Mouse (Mus musculus): ENCODE data around the gene Tmigd1. TPM values are rescaled to one million over a fixed set of nuclear protein-coding genes. Genes with fewer than 3 reads are reported as not detected.

Gene Tmigd1
- not detected for total RNA-seq (2021)

GRCm38 (mm10) chr11:76901579-76902361, at the start of gene Tmigd1:
Gene Tmigd1 (plus strand): TSS chr11:76902159.
- intact Hi-C loops (cut with DNase I): no loop called here
- no peak for DNase-seq (ENCODE audit: extremely low spot score in 1 of 2, low spot score in 2 of 2)

GRCm38 (mm10) chr11:76854475-76855341, 47.3 kb upstream of the Tmigd1 start:
- intact Hi-C loops (cut with DNase I): no loop called here
- no peak for DNase-seq (ENCODE audit: extremely low spot score in 1 of 2, low spot score in 2 of 2)

DNA sequence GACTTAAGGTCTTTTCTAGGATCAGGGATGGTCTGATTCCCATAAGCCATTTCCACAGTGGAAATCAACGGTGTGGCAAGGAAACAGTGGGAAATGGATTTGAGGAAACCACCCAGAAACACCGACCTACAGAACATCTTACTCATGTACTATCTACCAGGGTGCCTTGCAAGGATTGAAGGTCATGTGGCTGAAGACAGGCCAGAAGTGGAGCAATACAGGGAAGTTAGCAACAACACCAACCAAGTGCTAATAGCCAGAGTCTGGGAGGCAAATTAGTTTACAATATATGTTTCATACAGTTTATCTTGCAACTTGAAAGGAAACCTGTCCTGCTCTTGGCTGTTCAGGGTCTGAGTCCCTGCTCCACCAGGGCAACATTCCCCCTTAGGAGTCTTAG, 45.4 kb upstream of the Tmigd1 start:
- DNase-seq (ENCODE audit: extremely low spot score in 1 of 2, low spot score in 2 of 2): no peak
- intact Hi-C loops (cut with DNase I): no loop called here

GRCm38 (mm10) chr11:76857111-76857510, 44.8 kb upstream of the Tmigd1 start:
- no peak for DNase-seq (ENCODE audit: extremely low spot score in 1 of 2, low spot score in 2 of 2)
- intact Hi-C loops (cut with DNase I): no loop called here

DNA sequence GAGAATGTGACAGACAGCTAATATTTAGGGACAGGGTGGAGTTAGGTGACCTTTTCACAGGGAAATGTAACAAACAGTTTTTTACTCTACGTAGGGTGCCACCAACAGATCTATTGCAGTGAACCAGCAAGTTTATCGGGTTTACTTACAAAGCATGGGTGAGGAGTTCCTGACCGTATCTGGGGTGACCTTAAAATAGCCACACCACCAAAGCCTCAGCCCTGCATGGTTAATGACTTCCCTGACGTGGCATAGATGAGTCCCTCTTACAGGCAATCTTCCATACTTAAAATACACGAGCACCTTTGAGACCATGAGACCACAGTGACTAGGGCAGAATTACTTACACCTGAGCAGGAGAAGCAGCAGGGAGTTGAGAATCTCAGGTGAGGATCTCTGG, 43.2 kb upstream of the Tmigd1 start:
- DNase-seq (ENCODE audit: extremely low spot score in 1 of 2, low spot score in 2 of 2): no peak
- intact Hi-C loops (cut with DNase I): no loop called here

- intact Hi-C loops (cut with DNase I): no loop called here
- DNase-seq (ENCODE audit: extremely low spot score in 1 of 2, low spot score in 2 of 2): no peak
Observed at GRCm38 (mm10) chr11:76859261-76859660, 42.7 kb upstream of the Tmigd1 start.

DNA sequence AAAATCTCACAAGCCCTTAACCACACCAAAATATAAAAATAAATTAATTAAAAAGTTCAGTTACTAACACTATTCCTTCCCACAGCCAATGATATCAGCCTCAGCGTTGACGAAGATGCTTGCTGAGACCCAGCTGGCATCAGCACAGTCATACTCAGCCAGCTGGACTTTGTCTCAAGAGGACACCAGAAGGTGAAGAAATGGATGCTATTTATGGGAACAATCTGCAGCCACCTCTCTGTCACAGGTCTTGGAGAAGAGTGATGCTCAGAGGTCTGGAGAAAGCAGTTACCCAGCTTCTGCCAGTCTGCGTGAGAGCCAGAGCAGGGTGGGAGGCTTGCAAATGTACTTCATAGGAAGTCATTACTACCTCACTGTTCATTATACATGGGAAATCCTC, 40.8 kb upstream of the Tmigd1 start:
- intact Hi-C loops (cut with DNase I): no loop called here
- DNase-seq (ENCODE audit: extremely low spot score in 1 of 2, low spot score in 2 of 2): no peak

DNA sequence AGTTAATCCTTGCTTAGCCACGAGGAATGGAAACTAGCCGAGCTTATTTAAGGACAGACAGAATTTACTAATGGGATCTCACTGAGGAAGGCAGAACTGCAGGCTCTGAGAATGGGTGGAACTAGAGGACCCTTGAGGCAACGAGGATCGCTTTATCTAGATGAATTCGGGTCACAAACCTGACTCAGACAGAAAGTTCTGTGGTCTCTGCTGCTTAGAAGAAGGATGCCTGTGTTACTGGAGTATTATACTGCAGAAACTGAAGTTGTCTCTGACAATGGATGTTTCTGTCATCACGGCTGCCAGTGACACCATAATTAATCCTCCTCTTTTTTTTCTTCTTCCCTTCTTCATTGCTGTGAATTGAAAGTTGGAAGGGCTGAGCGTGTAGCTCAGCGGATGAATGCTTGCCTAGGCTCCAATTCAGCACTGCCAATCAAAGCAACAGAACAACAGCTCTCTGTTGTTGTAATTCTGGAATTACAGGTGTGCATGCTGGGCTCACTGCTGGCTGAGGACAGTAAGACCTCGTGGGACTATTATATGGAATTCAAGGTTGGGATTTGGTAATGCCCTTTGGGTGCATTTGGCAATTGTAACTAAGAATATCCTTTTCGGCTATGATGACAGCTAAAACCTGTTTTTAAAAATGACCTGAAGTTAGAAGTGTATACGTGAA, 29.3 kb upstream of the Tmigd1 start:
- intact Hi-C loops (cut with DNase I): no loop called here
- no peak for DNase-seq (ENCODE audit: extremely low spot score in 1 of 2, low spot score in 2 of 2)

GRCm38 (mm10) chr11:76873865-76874264, 28.1 kb upstream of the Tmigd1 start:
- DNase-seq (ENCODE audit: extremely low spot score in 1 of 2, low spot score in 2 of 2): no peak
- intact Hi-C loops (cut with DNase I): no loop called here

DNA sequence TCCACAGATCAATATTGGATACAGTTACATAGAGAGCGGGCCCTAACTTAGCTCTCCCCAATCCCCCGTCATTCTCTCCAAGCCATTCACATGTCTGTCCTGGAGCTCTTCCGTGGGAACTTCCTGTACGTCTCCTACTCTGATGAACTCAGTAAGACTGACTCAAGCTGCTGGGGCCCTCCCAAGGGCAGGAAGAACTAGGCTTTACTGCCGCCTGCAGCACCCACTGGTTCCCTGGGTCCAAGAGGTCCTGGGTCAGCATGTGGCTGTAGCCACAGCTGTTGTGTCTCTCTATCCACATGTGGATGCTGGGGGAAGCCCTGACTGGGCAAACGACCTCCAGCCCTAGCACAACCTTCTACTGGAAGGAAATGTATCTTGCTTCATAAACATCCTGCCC, 27.2 kb upstream of the Tmigd1 start:
- DNase-seq (ENCODE audit: extremely low spot score in 1 of 2, low spot score in 2 of 2): no peak
- intact Hi-C loops (cut with DNase I): no loop called here

DNA sequence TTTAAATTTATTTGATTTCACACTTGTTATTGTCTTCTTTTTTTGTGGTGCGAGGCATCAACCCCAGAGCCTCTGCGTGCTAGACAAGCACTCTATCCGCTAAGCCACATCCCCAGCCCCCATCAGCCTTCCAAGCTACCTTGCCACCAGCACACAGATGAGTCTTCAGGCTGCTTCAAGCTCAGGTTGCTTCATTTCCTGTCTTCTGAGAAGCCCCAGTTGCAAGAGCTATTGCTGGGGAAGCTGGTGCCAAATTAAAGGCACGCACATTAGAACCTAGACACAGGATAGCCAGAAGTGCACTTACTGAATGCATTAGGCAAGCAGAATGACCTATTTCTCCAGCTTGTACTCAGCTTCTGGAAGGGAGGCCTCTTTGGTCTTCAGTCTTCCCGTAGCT, 22.1 kb upstream of the Tmigd1 start:
- intact Hi-C loops (cut with DNase I): no loop called here
- DNase-seq (ENCODE audit: extremely low spot score in 1 of 2, low spot score in 2 of 2): no peak

DNA sequence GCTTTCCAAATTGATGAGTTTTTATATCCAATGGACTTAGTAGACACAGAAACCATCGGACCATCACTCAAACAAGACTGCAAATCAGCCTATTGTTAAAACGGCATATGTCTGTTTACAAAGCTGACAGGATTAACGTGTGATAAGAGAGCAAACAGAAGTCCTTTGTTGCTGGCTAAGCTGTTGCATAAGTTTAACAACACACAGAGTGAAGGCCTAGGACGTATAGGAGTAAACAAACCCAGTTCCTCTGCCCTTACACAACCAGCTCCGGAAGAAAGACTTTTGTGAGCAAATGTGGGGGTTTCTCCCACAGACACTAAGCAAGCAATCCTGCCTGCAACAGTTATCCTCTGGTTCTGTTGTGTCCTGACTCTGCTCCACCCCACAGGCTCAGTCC, 17.5 kb upstream of the Tmigd1 start:
- intact Hi-C loops (cut with DNase I): no loop called here
- no peak for DNase-seq (ENCODE audit: extremely low spot score in 1 of 2, low spot score in 2 of 2)

DNA sequence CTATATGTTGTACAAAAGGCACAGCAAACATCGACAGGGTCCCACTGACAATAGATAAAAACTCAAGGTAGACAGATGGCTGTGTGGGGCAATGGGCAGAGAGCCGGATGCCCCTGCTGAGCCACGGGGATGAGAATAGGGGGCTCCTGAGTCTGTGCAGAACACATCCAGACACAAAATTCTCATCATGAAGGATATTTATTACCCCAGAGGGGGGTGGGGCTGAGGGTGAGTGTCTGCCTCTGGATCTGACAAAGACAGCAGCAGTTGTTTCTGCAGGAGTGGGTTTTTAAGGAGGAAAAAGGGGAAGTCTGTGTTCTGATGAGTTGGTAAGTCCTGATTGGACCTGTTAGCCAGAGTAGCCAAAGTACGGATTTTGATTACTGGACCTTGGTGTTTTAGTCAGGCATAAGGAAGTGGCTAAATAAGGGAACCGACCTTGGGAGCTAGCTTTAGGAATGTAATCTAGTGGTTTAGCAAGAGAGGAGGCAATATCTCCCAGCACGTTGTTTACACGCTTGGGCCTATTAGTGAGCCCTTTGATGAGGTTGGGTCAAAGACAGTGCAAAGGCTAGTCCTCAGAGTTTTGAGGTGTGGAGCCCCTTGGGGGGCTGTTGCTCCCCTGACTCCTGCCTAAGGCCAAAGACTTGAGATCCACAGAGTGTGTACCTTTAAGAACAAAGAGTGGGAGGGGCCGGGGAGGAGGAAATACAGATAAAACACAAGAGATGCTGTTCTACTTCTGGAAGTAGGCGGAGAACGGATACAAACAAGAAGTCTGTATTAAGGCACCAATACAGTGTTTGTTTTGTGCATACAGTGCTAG, 12.4 kb upstream of the Tmigd1 start:
- intact Hi-C loops (cut with DNase I): loop anchor here (5.0 kb wide), 1 partner anchor 102 kb away; no protein-coding TSS in a partner anchor
- DNase-seq (ENCODE audit: extremely low spot score in 1 of 2, low spot score in 2 of 2): peak in 1 of 2 experiments; percentile 42

GRCm38 (mm10) chr11:76891171-76891570, 10.8 kb upstream of the Tmigd1 start:
- intact Hi-C loops (cut with DNase I): loop anchor here (5.0 kb wide), 1 partner anchor 104 kb away; no protein-coding TSS in a partner anchor
- DNase-seq (ENCODE audit: extremely low spot score in 1 of 2, low spot score in 2 of 2): no peak

DNA sequence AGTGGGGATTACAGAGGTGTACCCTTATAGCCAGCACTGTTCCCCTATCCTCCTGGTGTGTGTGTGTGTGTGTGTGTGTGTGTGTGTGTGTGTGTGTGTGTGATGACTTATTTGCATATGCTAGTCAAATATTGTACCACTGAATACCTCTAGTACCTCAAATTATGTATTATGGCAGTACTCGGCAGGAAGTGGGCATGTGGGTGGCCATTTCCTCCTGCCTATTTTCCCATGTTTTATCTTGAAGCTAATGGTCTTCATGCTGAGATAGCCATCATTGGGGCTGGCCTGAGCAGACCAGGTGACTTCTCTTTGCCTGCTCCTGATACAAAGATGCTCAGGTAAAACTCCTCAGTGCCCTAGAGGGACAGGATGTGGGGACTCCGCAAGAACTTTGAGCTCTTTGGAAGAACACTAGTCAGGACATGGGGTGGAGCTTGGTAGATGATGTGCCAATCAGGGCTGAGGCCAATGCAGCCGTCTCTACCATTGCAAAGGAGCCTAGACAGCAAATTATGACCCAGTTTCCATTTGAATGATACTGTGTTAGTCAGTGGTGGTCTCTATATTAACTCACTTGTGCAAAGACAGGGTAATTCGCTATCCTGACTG, 10.1 kb upstream of the Tmigd1 start:
- intact Hi-C loops (cut with DNase I): loop anchor here (5.0 kb wide), 1 partner anchor 105 kb away; no protein-coding TSS in a partner anchor
- no peak for DNase-seq (ENCODE audit: extremely low spot score in 1 of 2, low spot score in 2 of 2)

- intact Hi-C loops (cut with DNase I): loop anchor here (5.0 kb wide), 1 partner anchor 106 kb away; no protein-coding TSS in a partner anchor
- DNase-seq (ENCODE audit: extremely low spot score in 1 of 2, low spot score in 2 of 2): no peak
Observed at GRCm38 (mm10) chr11:76892972-76893371, 9.0 kb upstream of the Tmigd1 start.

DNA sequence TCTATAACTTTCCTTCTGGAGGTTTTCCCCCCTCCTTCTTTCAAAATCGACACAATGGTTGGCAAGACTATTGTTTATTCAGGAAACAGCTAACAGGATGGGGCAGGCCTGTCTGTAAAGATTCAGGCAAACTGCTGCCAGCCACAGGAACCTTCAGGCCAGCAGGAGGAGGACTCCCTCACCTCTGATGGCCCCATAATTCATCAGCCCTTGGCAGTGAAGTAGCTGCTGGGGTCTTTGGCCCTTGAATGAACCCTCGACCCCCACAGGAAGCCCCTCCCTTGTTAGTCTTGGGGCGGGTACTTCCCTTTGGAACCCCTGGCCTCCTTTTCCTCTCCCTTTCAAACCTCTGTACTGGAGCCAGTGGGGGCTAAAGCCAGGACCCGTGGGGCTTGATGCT, 8.4 kb upstream of the Tmigd1 start:
- DNase-seq (ENCODE audit: extremely low spot score in 1 of 2, low spot score in 2 of 2): peak in 1 of 2 experiments; percentile 54
- intact Hi-C loops (cut with DNase I): loop anchor here (5.0 kb wide), 1 partner anchor 106 kb away; no protein-coding TSS in a partner anchor

- peak in 1 of 2 experiments; percentile 64 for DNase-seq (ENCODE audit: extremely low spot score in 1 of 2, low spot score in 2 of 2)
- intact Hi-C loops (cut with DNase I): loop anchor here (5.0 kb wide), 1 partner anchor 107 kb away; no protein-coding TSS in a partner anchor
Observed at GRCm38 (mm10) chr11:76894240-76894639, 7.7 kb upstream of the Tmigd1 start.
